8 mouse cellular contexts compared by ENCODE assay signal in the genomic region with DNA sequence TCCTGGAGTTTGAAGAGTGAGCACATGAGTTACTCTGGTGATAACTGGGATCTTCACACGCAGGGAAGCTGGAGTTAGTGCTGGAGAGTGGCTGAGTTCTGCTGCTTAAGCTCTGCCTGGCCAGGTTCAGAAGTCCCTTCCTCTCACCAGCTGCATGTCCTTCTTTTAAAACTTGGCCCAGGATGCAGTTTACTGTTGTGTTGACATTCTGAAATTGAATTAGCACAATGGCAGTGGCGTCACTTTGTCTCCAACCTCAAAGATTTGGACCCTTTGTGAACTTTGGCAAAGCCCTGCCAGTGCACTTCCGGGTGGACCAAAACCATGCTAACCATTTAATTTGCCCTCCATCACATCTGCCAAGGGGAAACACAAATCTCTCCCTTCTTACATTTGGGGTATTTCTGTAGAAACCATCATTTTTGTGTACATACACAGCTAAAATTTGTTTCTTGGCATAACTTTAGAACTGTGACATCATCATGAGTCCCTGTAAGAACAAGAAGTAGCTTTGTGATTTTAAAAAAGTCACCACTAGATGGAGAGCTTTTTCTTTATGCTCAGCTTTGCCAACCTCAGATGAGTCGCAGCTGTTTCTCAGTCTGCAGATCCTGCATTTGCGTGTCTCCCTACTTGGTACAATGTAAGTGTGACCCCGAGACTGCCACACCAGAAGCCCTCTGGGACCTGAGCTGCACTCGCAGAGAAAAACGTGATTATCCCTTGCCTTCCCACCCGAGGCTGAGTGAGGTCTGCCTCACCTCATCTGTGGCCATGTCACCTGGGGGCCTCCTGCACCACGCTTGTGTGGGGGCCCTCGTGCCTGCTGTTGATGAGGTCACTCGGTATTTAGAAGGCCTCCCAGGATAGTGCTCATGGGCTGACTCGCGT. TPM values are rescaled to one million over a fixed set of nuclear protein-coding genes. Genes with fewer than 3 reads are reported as not detected.
DNase-seq lines count a peak whose midpoint lies in the region; ATAC-seq and TF ChIP-seq lines count a peak whose summit lies in the region.

No protein-coding gene starts in this region.

- no peak overlapping the region for H3K4me2 ChIP-seq in CH12.LX (ENCODE audit: insufficient read depth, low read depth, poor library complexity, severe bottlenecking)

- TF ChIP-seq CTCF in CH12.LX (conservative IDR thresholded peaks at IDR 0.05 in 1 of 2, IDR thresholded peaks at IDR 0.05 in 1 of 2; ENCODE audit: low read depth in 2 of 2, low read length in 2 of 2) = peak; percentile 59 to 83
- no peak for TF ChIP-seq CTCF in embryonic fibroblast, embryonic 13.5 days (IDR thresholded peaks at IDR 0.05; ENCODE audit: borderline replicate concordance, insufficient read depth, low read length)

- peaks cover 11 to 36% of the 10 kb centered on the region in 2 experiments for H3K4me1 ChIP-seq in CH12.LX (ENCODE audit: control insufficient read depth in 1 of 2, insufficient read depth in 2 of 2)
- H3K4me1 ChIP-seq in embryonic fibroblast, embryonic 13.5 days (ENCODE audit: control insufficient read depth, insufficient read depth, low read length) = peaks cover 16% of the 10 kb centered on the region; the same call in 1 of the 2 replicates

- ATAC-seq in megakaryocyte, adult 5-6 weeks (ENCODE audit: poor library complexity, severe bottlenecking) = peak; percentile 47

- TF ChIP-seq POLR2A in CH12.LX (IDR thresholded peaks at IDR 0.05; ENCODE audit: low read depth, low read length) = no peak
- no peak for TF ChIP-seq POLR2A in embryonic fibroblast, embryonic 13.5 days (IDR thresholded peaks at IDR 0.05; ENCODE audit: low read depth, low read length)

- peak; percentile 34 for DNase-seq in gastrocnemius, adult 18-20 months (ENCODE audit: low spot score)
- DNase-seq in gastrocnemius, postnatal 25 days = no peak
- peak; percentile 86 for DNase-seq in CH12.LX (ENCODE audit: extremely low read depth)
- DNase-seq in hindlimb bud, embryonic 11.5 days (ENCODE audit: extremely low spot score, low read depth, low spot score) = peak; percentile 41
- no peak for DNase-seq in right cerebral cortex, postnatal 25 days
- no peak for DNase-seq in cerebellum, postnatal 36 days

- no peaks in the 10 kb centered on the region for H3K79me2 ChIP-seq in CH12.LX (replicated peaks; ENCODE audit: control insufficient read depth, extremely low read depth, insufficient read depth, poor library complexity, severe bottlenecking)

- no peak for TF ChIP-seq EP300 in CH12.LX (IDR thresholded peaks at IDR 0.05; ENCODE audit: low read length)

- TF ChIP-seq RAD21 in CH12.LX (IDR thresholded peaks at IDR 0.05; ENCODE audit: low read depth, low read length) = peak; percentile 86

- dilution Hi-C loops in CH12.LX (cut with MboI; ENCODE audit: extremely low pct_ligation_motif_present, extremely low pct_unique_long_range_greater_than_20kb, low sequenced_read_pairs) = no loop called here

- no peaks in the 10 kb centered on the region for H3K9me3 ChIP-seq in CH12.LX (replicated peaks; ENCODE audit: low read length)

- H3K36me3 ChIP-seq in CH12.LX (replicated peaks in 1 of 2; ENCODE audit: control insufficient read depth in 1 of 2, insufficient read depth in 1 of 2, low read length in 1 of 2) = peaks cover 40 to 67% of the 10 kb centered on the region in 2 experiments

- H3K27ac ChIP-seq in CH12.LX (ENCODE audit: insufficient read depth, low read depth) = no peak overlapping the region
- H3K27ac ChIP-seq in embryonic fibroblast, embryonic 13.5 days (ENCODE audit: insufficient read depth, low read length) = peak overlapping the region; percentile 97

- H3K27me3 ChIP-seq in CH12.LX (replicated peaks) = no peaks in the 10 kb centered on the region

- H3K9ac ChIP-seq in CH12.LX (ENCODE audit: insufficient read depth, low read depth) = no peak overlapping the region

- in situ Hi-C loops in CH12.LX (cut with MboI; ENCODE audit: low pct_ligation_motif_present, low pct_unique_long_range_greater_than_20kb, low sequenced_read_pairs) = loop anchor here (5.0 kb wide), 1 partner anchor 187 kb away; no protein-coding TSS in a partner anchor

- peak overlapping the region in 1 of 3 experiments; percentile 3 for H3K4me3 ChIP-seq in CH12.LX (replicated peaks in 1 of 3; ENCODE audit: low read depth in 2 of 3, low read length in 2 of 3, poor library complexity in 1 of 3)
- H3K4me3 ChIP-seq in embryonic fibroblast, embryonic 13.5 days (ENCODE audit: insufficient read depth, low read length) = no peak overlapping the region

TF ChIP-seq in CH12.LX, 34 proteins besides CTCF, POLR2A, EP300 and RAD21 (continues in another document):
- TF ChIP-seq GABPA (IDR thresholded peaks at IDR 0.05; ENCODE audit: insufficient replicate concordance, low read depth, low read length) (no peak), JUN (IDR thresholded peaks at IDR 0.05; ENCODE audit: insufficient read depth, low read depth, low read length) (no peak), HCFC1 (IDR thresholded peaks at IDR 0.05; ENCODE audit: low read depth, low read length) (no peak), UBTF (IDR thresholded peaks at IDR 0.05; ENCODE audit: low read depth, low read length) (no peak), USF1 (IDR thresholded peaks at IDR 0.05; ENCODE audit: low read depth, low read length) (no peak), ZNF384 (IDR thresholded peaks at IDR 0.05; ENCODE audit: low read depth, low read length) (no peak), PAX5 (IDR thresholded peaks at IDR 0.05; ENCODE audit: low read length) (no peak), SMC3 (IDR thresholded peaks at IDR 0.05; ENCODE audit: low read depth, low read length) (peak; percentile 89), MXI1 (IDR thresholded peaks at IDR 0.05; ENCODE audit: low read depth, low read length) (0 out of 2 replicates have a peak, but pooled peaks have one; percentile 45), NRF1 (IDR thresholded peaks at IDR 0.05; ENCODE audit: low read depth, low read length) (no peak), ZKSCAN1 (IDR thresholded peaks at IDR 0.05; ENCODE audit: borderline replicate concordance, low read depth, low read length) (no peak), POLR2AphosphoS2 (IDR thresholded peaks at IDR 0.05; ENCODE audit: low read depth, low read length) (no peak; the same call in 1 of the 2 replicates), TCF12 (IDR thresholded peaks at IDR 0.05; ENCODE audit: low read depth, low read length) (peak; percentile 26; the same call in 1 of the 2 replicates), ETS1 (conservative IDR thresholded peaks at IDR 0.05; ENCODE audit: low read depth, low read length) (peak; percentile 66), MYC (IDR thresholded peaks at IDR 0.05; ENCODE audit: low read depth, low read length) (0 out of 2 replicates have a peak, but pooled peaks have one; percentile 17), ZMIZ1 (IDR thresholded peaks at IDR 0.05; ENCODE audit: low read depth, low read length) (peak; percentile 19; the same call in 1 of the 2 replicates), ELF1 (IDR thresholded peaks at IDR 0.05; ENCODE audit: low read depth, low read length) (no peak), CHD2 (IDR thresholded peaks at IDR 0.05; ENCODE audit: low read length) (0 out of 2 replicates have a peak, but pooled peaks have one; percentile 17), KAT2A (IDR thresholded peaks at IDR 0.05; ENCODE audit: insufficient replicate concordance, low read length) (no peak), ZC3H11A (IDR thresholded peaks at IDR 0.05; ENCODE audit: low read depth, low read length) (peak; percentile 11; the same call in 1 of the 2 replicates), BHLHE40 (IDR thresholded peaks at IDR 0.05; ENCODE audit: low read depth, low read length) (peak; percentile 89), JUND (conservative IDR thresholded peaks at IDR 0.05; ENCODE audit: low read depth, low read length) (0 out of 2 replicates have a peak, but pooled peaks have one; percentile 46), TBP (conservative IDR thresholded peaks at IDR 0.05; ENCODE audit: low read depth, low read length) (no peak), E2F4 (IDR thresholded peaks at IDR 0.05; ENCODE audit: insufficient replicate concordance, low read depth, low read length) (no peak), MAFK (IDR thresholded peaks at IDR 0.05; ENCODE audit: insufficient replicate concordance, low read length) (no peak), USF2 (conservative IDR thresholded peaks at IDR 0.05; ENCODE audit: low read depth, low read length) (no peak), IRF4 (IDR thresholded peaks at IDR 0.05; ENCODE audit: low read depth, low read length) (0 out of 2 replicates have a peak, but pooled peaks have one; percentile 39), RCOR1 (conservative IDR thresholded peaks at IDR 0.05; ENCODE audit: low read depth, low read length) (no peak)

RNA-seq across cellular contexts. Expression of gene Prkar1a, which starts 21.1 kb away (rescaled TPM):
- total RNA-seq in gastrocnemius, adult 18-20 months (2021) = 100 to 1,000 TPM in 1 of 2 experiments, 10 to 100 TPM in 1; 96.1 to 120 TPM
- total RNA-seq in gastrocnemius, postnatal 25 days (2021) = 100 to 1,000 TPM; 136 to 142 TPM
- total RNA-seq in CH12.LX (2012; rRNA removed) = 89.6 and 93.1 TPM in 2 replicates
- total RNA-seq in CH12.LX (2014; rRNA removed) = 104 and 111 TPM in 2 replicates
- 203 and 220 TPM in 2 replicates for polyA plus RNA-seq in CH12.LX (2012; ENCODE audit: insufficient read length, low read depth)
- polyA plus RNA-seq in embryonic fibroblast, embryonic 13.5 days (2011; ENCODE audit: insufficient read length, low read depth, missing spikeins) = 215 and 254 TPM in 2 replicates
- 96.1 and 98.1 TPM in 2 replicates for total RNA-seq in megakaryocyte, adult 5-6 weeks (2015)
- total RNA-seq in megakaryocyte, adult 5-6 weeks (2017) = 62.7 and 77.9 TPM in 2 replicates

RNA-seq across cellular contexts. Expression of gene Fam20a, which starts 51.8 kb away (rescaled TPM):
- 1 to 10 TPM; 1.2 to 2.0 TPM for total RNA-seq in gastrocnemius, adult 18-20 months (2021)
- 1 to 10 TPM; 2.1 to 3.0 TPM for total RNA-seq in gastrocnemius, postnatal 25 days (2021)
- total RNA-seq in CH12.LX (2012; rRNA removed) = 0.08 TPM in 1 of 2 replicates, not detected in the other
- total RNA-seq in CH12.LX (2014; rRNA removed) = not detected in 2 replicates
- polyA plus RNA-seq in CH12.LX (2012; ENCODE audit: insufficient read length, low read depth) = not detected in 2 replicates
- polyA plus RNA-seq in embryonic fibroblast, embryonic 13.5 days (2011; ENCODE audit: insufficient read length, low read depth, missing spikeins) = 38.4 and 44.6 TPM in 2 replicates
- not detected in 2 replicates for total RNA-seq in megakaryocyte, adult 5-6 weeks (2015)
- 0.04 and 0.33 TPM in 2 replicates for total RNA-seq in megakaryocyte, adult 5-6 weeks (2017)

RNA-seq across cellular contexts. Expression of gene Wipi1, which starts 58.5 kb away (rescaled TPM):
- 10 to 100 TPM; 57.7 to 78.8 TPM for total RNA-seq in gastrocnemius, adult 18-20 months (2021)
- total RNA-seq in gastrocnemius, postnatal 25 days (2021) = 10 to 100 TPM; 59.7 to 64.9 TPM
- 0.92 and 2.0 TPM in 2 replicates for total RNA-seq in CH12.LX (2012; rRNA removed)
- 1.9 and 2.2 TPM in 2 replicates for total RNA-seq in CH12.LX (2014; rRNA removed)
- polyA plus RNA-seq in CH12.LX (2012; ENCODE audit: insufficient read length, low read depth) = 1.4 and 1.8 TPM in 2 replicates
- polyA plus RNA-seq in embryonic fibroblast, embryonic 13.5 days (2011; ENCODE audit: insufficient read length, low read depth, missing spikeins) = 87.9 and 111 TPM in 2 replicates
- total RNA-seq in megakaryocyte, adult 5-6 weeks (2015) = 13.8 and 14.2 TPM in 2 replicates
- total RNA-seq in megakaryocyte, adult 5-6 weeks (2017) = 7.6 and 10.0 TPM in 2 replicates

Comparison
In these comparisons a context has a peak if more than half of its experiments do, and no peak if none do; other contexts are left out.
1. DNase-seq: peak in gastrocnemius, adult 18-20 months (single experiment), CH12.LX (single experiment) and hindlimb bud, embryonic 11.5 days (single experiment); none in gastrocnemius, postnatal 25 days (single experiment), right cerebral cortex, postnatal 25 days (single experiment) and cerebellum, postnatal 36 days (0 of 2).